Mouse (Mus musculus) embryo, embryonic 11 days (tissue): ENCODE results near the gene Slc22a3.

Experiments
- DNase-seq: peaks from one replicate; pipeline ENCODE4 v3.0.0-alpha.2; 2015

The Slc22a3 gene

DNA sequence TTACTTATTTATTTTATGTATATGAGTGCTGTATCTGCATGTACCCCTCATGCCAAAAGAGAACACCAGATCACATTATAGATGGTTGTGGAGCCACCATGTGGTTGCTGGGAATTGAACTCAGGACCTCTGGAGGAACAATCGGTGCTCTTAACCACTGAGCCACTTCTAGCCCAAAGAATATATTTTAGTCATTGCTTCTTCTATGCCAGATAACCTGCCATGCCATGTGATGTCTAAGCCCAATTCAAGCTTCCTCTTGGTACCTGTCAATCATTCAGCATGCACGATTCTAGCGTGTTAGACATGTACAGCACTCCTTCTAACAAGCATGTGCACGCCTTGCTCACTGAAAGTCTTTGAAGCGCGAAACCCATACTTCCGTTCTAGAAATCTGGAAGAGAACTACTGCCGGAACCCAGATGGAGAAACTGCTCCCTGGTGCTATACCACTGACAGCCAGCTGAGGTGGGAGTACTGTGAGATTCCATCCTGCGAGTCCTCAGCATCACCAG is 111.3 kb downstream of the Slc22a3 start:
- DNase-seq = no peak

DNA sequence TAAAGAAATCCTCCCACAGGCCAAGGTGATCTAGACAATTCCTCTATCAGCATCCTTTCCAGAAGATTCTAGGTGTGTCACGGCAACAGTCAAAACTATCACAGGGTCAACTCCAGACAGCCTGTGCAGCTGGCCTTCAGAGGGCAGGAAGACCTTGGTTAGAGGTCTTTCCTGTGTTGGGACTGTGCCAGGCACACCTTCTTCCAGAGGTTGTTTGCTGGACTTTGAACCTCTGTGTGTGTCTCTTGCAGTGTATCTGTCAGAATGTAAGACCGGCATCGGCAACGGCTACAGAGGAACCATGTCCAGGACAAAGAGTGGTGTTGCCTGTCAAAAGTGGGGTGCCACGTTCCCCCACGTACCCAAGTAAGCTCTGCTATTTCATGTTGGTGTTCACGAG is 119.3 kb downstream of the Slc22a3 start:
- DNase-seq = no peak

DNA sequence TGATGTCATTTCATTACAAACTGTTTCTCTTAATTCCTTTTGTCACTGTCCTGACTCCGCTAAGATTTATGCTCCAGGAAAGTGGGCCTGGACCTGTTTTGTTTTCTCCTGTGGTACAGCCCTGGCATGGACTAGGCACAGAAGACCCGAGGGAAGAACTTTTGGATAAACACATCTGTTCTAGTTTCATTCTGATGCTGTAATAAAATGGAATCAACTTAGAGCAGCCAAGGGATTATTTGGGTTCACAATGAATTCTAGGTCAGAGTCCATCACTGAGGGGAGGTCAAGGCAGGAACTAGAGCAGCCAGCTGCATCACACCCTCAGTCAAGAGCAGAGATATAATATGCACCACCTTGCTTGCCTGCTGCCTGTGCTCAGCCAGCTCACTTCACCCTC is 119.7 kb downstream of the Slc22a3 start:
- DNase-seq = no peak

DNA sequence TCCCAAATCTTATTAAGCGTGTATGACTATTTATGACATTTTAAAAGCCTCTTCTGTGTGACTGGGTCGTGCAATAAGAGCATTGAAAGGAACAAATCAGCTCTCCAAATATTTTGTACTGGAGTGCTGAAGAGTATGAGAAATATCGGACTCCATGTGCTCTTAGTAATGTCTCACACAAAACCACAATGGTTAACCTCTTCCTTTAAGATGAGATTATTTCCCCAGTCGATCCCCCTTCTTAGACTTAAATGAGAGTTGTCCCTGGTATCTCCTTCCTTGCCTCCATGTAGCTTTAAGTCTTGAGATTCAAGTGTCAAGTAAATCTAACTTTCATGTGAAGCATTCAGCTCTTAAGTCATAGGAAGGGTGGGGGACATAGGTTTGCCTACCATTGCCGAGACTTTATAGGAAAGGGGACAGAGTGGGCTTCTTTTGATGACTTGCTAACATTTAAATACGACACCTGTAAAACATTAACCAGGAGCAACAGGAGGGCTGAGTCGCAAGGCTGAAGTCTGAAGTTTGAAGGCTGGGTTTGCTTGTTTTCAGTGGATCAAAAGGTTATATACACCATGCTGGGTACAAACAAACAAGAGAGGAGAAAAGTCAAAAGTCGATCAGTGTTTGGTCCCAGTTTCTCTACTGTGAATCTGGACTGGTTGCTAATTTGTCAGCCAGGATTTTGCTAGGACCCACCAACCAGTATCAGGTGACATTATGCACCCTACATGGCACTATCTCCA is 122.3 kb downstream of the Slc22a3 start:
- no peak for DNase-seq

DNA sequence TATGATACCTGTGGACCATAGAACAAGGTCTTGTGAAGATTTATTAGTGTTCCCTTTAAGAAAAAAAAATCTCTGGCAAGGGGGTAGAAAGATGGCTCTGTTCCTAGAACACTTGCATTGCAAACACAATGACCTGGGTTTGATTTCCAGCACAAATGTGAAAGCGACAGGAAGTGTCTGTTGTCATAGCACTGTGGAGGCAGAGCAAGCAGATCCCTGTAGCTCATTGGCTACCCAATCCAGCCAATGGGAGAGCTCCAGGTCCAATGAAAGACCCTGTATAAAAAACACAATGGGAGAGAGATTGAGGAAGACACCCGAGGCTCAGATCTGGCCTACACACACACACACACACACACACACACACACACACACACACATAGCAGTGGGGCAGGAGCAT is 125.0 kb downstream of the Slc22a3 start:
- DNase-seq = peak; percentile 46

DNA sequence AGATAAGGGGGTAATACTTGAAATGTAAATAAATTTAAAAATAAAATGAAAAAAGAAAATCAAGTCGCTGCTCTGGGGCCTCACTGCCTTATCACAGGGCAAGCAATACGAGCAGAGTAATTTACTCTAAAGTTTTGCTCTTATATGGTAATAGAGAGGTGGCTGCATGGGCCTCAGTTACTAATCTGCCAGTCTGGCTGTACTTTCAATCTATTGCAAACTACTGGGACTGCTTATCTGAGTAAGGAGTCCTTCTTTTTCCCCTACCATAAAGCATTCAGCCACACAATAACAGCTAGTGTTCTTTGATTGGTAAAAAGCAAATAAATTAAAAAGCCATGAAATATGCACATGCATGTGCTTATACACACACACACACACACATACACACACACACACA is 125.9 kb downstream of the Slc22a3 start:
- no peak for DNase-seq

DNA sequence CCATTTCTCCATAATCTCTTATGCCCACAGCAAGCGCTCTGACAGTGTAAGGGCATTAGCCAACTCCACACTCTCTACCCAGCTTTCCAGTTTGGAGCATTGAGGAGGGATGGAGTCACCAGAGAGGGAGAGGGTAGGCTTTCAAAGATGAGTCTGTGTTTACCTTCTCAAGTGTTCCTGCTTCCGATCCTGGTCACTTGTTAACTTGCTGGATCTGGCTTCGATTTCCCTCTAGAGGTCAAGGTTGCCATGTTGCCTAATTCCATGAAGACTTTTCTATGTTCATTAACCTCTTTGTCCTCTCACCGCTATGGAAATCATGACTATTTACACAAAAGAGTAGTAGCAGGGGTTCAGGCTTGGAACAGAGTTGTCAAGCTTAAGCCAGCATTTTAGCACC is 127.2 kb downstream of the Slc22a3 start:
- DNase-seq = no peak

DNA sequence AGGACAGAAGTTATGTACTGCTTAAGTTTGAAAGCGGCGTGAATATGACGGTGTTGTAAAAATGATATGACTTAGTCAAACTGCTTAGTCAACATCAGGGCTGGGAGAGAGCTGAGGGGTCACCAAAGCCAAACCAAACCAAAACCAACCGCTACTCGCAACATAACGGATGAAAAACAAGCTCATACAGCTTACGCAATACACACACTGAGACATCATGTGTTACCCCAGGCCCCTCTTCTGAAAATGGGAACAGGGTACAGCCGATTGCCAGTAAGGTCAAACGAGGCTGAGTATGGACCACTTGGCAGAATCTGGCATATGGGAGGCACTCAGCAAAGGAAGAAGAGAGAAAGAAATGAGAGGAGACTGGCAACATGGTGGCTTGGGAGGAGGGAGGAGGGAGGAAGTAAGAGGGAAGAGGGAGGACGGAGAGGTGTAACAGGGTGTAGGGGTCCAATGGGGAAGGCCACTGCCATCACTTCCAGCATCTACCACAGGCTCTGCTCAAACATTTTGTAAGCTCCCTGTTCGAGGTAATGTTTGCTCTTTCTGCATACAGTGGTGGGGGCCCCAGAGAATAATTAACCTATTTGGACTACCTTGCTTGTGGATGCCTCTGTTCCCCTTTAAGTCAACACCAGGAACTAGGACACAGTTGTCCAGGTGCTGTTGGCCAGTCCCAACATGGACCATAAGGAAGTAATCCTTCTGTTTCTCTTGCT is 129.4 kb downstream of the Slc22a3 start, which contains the start of gene Plg:
Gene Plg, plus strand, starts transcription at position 628 of the 725 bp plus-strand sequence.
- DNase-seq = no peak

DNA sequence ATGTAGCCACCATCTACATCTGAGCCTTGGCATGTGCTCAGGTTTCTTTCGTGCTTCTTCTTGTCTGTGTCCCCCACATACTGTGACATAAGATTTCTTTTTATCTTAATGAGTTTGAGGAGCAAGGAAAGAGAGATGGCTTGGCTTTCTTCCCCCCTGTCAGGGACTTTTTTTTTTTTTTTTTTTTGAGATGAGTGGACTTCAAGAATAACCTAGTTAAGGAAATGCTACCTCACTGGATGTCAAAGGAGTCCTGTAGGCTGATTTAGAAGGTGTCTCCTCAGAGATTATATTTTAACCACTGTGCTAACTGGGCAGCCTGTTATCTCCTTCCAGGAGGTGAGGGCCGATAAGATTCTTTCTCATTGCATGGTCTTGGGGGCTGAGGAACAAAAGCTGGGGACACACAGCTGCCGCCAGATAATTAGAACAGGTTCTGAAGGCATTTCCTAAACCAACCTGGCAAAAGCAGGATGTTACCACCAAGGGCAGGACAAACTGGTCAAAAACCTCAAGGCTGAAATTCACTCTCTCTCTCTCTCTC is 133.8 kb downstream of the Slc22a3 start:
- no peak for DNase-seq

DNA sequence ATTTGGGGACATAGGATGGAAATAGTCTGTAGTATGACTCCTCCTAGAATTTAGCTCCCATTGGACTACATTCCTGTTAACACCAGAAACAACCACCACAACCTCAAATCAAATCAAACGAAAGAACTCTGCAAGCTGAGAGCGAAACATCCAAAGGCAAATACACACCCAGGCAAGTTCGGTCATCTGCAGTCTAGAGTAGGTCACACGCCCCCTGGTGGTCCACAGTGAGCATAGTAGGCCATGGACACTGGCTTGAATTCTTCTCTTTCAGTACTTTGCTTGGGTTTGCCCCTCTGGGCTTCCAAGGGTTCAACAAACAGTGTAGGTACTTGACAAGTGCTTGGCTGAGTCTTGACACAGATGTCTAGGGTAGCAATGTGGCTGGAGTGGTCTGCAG is 135.5 kb downstream of the Slc22a3 start:
- peak; percentile 78 for DNase-seq

DNA sequence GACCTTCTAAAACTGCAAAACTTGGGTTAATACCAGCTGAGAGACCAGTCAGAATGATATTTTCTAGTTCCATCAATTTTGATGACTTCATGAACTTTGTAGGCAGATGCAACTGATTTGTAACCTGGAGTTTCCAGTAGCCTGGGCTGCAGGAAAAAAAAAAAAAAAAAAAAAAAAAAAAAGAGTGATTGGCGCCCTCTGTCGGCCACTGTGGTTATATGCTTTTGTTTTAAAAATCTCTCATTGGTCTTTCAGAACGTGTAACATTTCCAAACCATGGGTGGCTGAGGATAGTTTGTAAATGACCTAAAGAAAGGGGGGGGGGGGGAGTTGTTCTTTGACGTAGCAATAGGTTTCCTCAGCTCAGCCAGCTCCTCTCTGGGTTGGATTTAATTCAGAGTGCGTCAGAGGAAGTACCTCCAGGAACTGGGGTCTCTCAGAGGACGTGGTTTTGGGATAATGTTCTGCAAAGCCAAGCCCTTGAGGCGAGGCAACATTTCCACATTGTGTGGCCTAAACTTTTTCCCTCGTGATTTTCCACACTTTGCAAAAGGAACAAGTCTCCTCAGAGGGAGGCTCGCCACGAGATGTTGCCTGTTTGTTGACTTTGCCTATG is 136.1 kb downstream of the Slc22a3 start:
- peak; percentile 51 for DNase-seq

DNA sequence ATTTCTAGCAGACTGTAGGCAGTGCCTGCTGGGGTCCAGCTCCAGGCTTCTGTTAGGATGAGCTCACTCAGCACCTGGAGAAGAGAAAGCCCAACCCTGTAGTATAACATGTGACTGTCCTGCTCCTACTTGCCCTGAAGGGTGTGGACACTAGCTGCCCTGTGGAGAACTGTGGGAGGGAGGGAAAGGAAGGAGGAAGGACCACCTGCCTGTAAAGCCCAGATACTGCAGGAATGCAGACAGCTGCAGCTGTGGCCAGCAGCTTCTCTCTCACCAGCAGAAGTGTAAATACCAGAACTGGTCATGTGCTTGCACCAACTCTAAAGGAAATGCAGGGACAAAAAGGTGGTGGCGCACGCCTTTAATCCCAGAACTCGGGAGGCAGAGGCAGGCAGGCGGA is 137.2 kb downstream of the Slc22a3 start:
- no peak for DNase-seq

DNA sequence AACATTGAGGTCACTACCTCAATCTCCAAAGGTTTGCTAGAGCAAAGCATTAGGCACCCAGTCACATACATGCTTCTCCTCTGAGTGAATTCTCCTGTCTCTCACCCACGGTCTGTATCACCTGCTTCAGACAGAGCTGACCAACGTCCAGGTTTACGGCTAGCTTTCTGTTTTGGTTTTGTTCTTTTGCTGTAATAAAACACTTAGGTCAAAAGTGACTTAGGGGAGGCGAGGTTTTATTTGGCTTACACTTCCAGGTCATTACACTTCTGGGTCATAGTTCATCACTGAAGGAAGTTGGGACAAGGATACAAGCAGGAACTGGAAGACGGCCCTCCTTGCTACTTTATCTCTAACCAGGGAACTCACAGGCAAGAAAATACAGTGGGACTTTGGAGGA is 138.1 kb downstream of the Slc22a3 start:
- no peak for DNase-seq
